Mouse (Mus musculus) olfactory bulb, adult 2 months (tissue): ENCODE results near the gene Ypel3. TPM values are rescaled to one million over a fixed set of nuclear protein-coding genes. Genes with fewer than 3 reads are reported as not detected.

Experiments
- H3K27ac ChIP-seq: fragments of 200-500 bp; 2 replicates; pipeline ENCODE4 v1.5.1; 2012; ENCODE audit warnings: low read depth, low read length; ENCODE audit not compliant: insufficient read depth
- H3K4me1 ChIP-seq: fragments of 200-500 bp; 2 replicates; pipeline ENCODE4 v1.6.1; 2012; ENCODE audit warnings: low read length; ENCODE audit not compliant: control insufficient read depth, insufficient read depth
- H3K4me3 ChIP-seq: fragments of 200-500 bp; 2 replicates; pipeline ENCODE4 v1.5.1; 2012; ENCODE audit warnings: mild to moderate bottlenecking, low read depth, low read length, moderate library complexity; ENCODE audit not compliant: insufficient read depth
- CTCF ChIP-seq: fragments of 200-500 bp; IDR thresholded peaks from 2 replicates; pipeline ENCODE4 v1.5.1; 2012; ENCODE audit warnings: low read depth, mild to moderate bottlenecking, low read length, moderate library complexity; ENCODE audit not compliant: insufficient read depth
- POLR2A ChIP-seq: fragments of 200-500 bp; IDR thresholded peaks from 2 replicates; pipeline ENCODE4 v1.6.1; 2012; ENCODE audit warnings: mild to moderate bottlenecking, low read depth, low read length, moderate library complexity; ENCODE audit not compliant: insufficient read depth
- WGBS: fragments of 180-500 bp; shearing (Covaris S2); methylation state at CpG from one replicate; pipeline ENCODE4 v1.1.7; 2018; 5-methylcytosine and 5-hydroxymethylcytosine counted together
- polyA plus RNA-seq: library from polyadenylated mRNA; stranded (reverse); fragments of >200 nt; gene quantifications from 2 replicates; pipeline ENCODE4 v1.2.4, GENCODE M21; 2012; ENCODE audit warnings: low replicate concordance; ENCODE audit not compliant: missing spikeins, insufficient read depth, insufficient read length

Ypel3 gene
- polyA plus RNA-seq, 1 experiment, result not detected

DNA sequence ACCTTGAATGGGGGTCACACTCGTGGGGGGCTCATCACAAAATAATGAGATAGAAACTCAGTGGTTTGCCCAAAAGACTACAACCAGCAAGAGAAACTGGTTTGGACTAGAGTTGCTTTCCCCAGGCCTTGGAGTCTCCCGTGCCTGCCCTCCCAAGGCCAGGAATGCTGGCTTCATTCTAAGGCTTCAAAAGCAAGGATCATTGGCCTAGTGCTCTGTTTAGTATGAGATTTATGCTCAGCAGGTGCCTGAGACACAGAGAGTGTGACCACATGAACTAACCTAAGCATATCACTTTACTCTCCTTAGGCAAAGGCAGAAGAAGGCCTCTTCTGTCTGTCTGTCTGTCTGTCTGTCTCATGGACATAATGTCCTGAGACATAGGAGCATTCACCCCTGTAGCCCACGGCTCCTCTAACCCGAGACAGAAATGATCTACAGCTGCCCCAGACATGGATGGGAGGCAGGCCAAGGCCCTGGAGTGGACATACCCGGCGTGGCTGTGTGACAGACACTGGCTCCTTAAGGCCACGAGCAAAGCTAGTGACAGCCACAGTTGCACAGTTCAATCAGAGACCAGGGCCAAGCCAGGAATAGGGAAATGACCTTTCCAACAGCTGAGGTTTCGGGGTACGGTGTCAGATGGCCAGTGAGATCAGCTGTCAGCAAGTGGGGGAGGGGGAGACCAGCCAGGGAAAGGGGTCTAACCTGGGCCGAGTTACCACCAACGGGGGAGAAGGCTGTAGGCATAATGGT is 25.6 kb downstream of the Ypel3 start:
- 88% methylated on average over 11 of the region's 11 CpGs for WGBS
- Histone ChIP-seq H3K27ac (no peak overlapping the region), H3K4me1 (peaks cover 11% of the 10 kb centered on the region), H3K4me3 (no peak overlapping the region)
- TF ChIP-seq CTCF (no peak), POLR2A (no peak)

DNA sequence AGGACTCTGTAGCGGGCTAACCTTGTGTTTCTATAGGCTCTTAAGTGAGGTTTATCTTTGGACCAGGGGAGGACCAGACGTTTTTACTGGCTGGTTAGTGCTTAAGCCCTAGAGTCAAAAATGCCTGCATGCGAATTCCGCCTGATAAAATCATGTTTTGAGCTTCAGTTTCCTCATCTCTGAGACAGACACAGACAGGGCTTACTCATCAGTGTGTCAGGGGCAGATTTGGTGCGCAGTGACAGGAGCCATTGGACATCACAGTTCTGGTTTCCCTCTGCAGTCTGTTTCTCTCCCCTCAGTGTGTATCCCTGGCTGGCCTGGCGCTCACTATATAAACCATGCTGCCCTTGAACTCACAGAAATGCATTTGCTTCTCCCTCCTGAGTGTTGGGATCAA is 26.4 kb downstream of the Ypel3 start:
- peaks cover 18% of the 10 kb centered on the region for H3K4me1 ChIP-seq
- 93% methylated on average over 6 of the region's 6 CpGs for WGBS
- TF ChIP-seq CTCF (no peak), POLR2A (no peak)
- no peak overlapping the region for H3K27ac ChIP-seq
- no peak overlapping the region for H3K4me3 ChIP-seq

DNA sequence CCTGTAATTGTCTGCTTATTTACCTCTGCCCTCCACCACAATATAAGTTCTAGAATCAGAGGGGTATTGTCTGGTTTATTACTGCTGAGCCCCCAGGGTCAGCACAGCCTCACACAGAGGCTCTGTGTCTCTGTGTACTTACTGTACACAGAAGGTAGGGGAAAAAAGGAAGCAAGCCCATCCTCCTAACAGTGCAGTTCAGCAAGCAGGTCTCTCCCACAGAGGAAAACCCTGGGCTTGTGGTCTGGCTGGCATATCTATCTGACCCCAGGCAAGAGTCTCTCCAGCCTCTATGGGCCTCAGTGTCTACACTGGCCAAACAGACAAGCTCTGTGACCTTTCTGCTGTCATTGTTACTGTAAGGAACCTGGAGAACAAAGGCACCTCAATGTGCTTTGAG is 27.0 kb downstream of the Ypel3 start:
- TF ChIP-seq POLR2A, result no peak
- TF ChIP-seq CTCF, result no peak
- Histone ChIP-seq H3K4me3 (no peak overlapping the region), H3K4me1 (peaks cover 24% of the 10 kb centered on the region), H3K27ac (no peak overlapping the region)

GRCm38 (mm10) chr7:126806956-126807355 is 30.2 kb downstream of the Ypel3 start:
- H3K27ac ChIP-seq, result no peak overlapping the region
- no peak for TF ChIP-seq CTCF
- TF ChIP-seq POLR2A, result no peak
- 74% methylated on average over 6 of the region's 6 CpGs for WGBS
- H3K4me3 ChIP-seq, result no peak overlapping the region
- H3K4me1 ChIP-seq, result peaks cover 14% of the 10 kb centered on the region

- H3K4me3 ChIP-seq, result no peak overlapping the region
- TF ChIP-seq POLR2A (no peak), CTCF (no peak)
- 71% methylated on average over 4 of the region's 4 CpGs for WGBS
- H3K4me1 ChIP-seq, result peaks cover 14% of the 10 kb centered on the region
- no peak overlapping the region for H3K27ac ChIP-seq
Observed at GRCm38 (mm10) chr7:126807405-126807804, 30.6 kb downstream of the Ypel3 start.

- no peak for TF ChIP-seq CTCF
- TF ChIP-seq POLR2A, result peak; percentile 44; the same call in 1 of the 2 replicates
- H3K4me1 ChIP-seq, result peaks cover 14% of the 10 kb centered on the region
- peak overlapping the region; percentile 82 for H3K4me3 ChIP-seq
- H3K27ac ChIP-seq, result peak overlapping the region; percentile 53
- under 1% methylated on average over 43 of the region's 43 CpGs for WGBS
Observed at GRCm38 (mm10) chr7:126808703-126809455, 32.1 kb downstream of the Ypel3 start.

DNA sequence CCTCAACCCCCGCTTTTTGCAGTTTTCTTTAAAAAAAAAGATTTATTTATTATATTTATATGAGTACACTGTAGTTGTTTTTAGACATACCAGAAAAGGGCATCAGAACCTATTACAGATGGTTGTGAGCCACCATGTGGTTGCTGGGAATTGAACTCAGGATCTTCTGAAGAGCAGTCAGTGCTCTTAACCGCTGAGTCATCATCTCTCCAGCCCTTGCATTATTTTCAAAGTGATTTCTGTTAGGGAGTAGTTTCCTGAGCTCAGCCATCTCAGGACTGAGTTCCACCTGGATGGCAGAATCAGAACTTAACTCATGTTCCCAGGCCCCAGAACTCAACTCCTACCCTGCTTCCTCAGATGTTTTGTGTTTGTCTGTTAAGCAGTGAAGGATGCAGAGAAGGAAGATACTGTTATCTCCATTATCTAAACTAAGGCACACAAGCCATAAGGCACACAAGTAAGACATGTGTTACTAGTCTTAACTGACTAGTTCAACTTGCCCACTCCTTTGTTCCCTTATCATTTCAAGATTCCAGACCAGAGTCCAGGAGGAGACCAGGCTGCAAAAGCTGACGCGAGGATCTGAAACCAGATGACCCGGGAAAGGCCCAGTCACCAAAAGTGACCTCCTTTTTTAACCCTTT is 33.1 kb downstream of the Ypel3 start:
- H3K4me3 ChIP-seq, result no peak overlapping the region
- no peak overlapping the region for H3K27ac ChIP-seq
- peaks cover 14% of the 10 kb centered on the region for H3K4me1 ChIP-seq
- WGBS, result 62% methylated on average over 5 of the region's 5 CpGs
- TF ChIP-seq POLR2A (no peak), CTCF (no peak)

DNA sequence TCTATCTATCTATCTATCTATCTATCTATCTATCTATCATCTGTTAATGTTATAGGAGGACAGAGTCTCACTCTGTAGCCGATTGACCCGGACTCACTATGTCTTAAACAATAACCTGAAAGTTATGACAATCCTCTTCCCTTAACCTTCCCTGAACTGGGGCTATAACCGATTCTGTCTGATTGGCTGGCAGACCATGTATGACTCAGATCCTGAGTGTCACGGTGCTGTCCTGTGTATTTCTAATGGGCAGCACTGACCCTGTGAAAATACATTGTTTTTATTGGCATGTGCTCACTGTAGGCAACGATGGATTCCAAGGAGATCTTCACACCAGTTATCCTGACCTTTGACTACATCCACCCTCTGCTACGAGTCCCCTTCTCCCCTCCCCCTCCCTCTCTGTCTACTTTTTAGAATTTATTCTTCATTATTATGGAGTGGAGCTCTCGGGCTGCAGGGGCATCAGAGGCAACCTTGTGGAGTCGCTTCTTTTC is 39.0 kb downstream of the Ypel3 start:
- Histone ChIP-seq H3K4me1 (no peaks in the 10 kb centered on the region), H3K27ac (no peak overlapping the region), H3K4me3 (no peak overlapping the region)
- 61% methylated on average over 8 of the region's 8 CpGs for WGBS
- TF ChIP-seq POLR2A (no peak), CTCF (no peak)

GRCm38 (mm10) chr7:126816494-126816893 is 39.7 kb downstream of the Ypel3 start:
- no peak for TF ChIP-seq CTCF
- TF ChIP-seq POLR2A, result no peak
- H3K4me3 ChIP-seq, result no peak overlapping the region
- H3K27ac ChIP-seq, result no peak overlapping the region
- 83% methylated on average over 8 of the region's 8 CpGs for WGBS
- no peaks in the 10 kb centered on the region for H3K4me1 ChIP-seq
